Mouse (Mus musculus): ENCODE measurements around the gene Nebl. TPM values are rescaled to one million over a fixed set of nuclear protein-coding genes. Genes with fewer than 3 reads are reported as not detected.

Nebl gene
- polyA plus RNA-seq, 1 experiment from 2014 or later: 11.2 TPM

DNA sequence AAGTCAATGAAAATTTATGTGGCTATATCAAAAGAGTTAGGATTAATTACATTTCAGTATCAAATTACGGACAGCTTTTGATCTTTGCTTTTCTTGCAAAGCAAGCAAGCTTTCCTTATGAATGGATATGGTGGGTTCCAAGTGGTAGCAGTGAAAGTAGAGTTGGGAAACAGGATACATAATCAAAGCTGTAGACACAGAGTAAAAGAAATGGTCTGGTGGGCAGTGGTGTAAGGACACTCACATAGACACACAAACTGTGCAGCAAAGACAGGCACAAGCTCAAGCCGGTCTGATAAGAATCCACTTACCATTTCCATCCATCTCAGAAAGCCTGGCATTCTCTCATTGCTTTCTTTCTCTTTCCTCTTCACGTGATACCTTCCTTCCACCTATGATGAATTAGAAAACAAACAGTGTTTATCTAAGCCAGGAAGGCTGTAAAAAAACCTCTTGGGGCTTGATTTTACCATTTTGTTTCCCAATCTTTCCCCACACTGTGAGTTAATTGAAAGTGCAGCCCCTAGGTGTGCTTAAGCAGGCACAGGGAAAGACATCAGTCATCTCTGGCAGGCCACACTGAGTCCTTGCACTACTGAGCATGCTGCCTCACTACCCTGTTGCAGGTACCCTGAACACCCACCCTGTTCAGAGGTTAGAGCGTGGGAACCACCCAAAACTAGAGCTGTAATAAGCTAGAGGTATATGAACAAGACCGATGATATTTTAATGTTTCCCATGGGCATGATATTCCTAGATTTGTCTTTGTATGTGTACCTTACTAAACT, 205.3 kb downstream of the Nebl start:
- Histone ChIP-seq H3K9ac (no peak overlapping the region), H3K4me2 (replicated peaks) (no peak overlapping the region), H3K9me3 (replicated peaks) (no peaks in the 10 kb centered on the region), H3K4me3 (no peak overlapping the region), H3K4me1 (peaks cover 11% of the 10 kb centered on the region; the same call in 1 of the 2 replicates), H3K36me3 (no peaks in the 10 kb centered on the region), H3K27ac (no peak overlapping the region), H3K27me3 (no peaks in the 10 kb centered on the region)
- WGBS: 80% methylated on average over 5 of the region's 5 CpGs
- peak; percentile 8; the same call in 1 of the 2 replicates for ATAC-seq (ENCODE audit: low FRiP score)

DNA sequence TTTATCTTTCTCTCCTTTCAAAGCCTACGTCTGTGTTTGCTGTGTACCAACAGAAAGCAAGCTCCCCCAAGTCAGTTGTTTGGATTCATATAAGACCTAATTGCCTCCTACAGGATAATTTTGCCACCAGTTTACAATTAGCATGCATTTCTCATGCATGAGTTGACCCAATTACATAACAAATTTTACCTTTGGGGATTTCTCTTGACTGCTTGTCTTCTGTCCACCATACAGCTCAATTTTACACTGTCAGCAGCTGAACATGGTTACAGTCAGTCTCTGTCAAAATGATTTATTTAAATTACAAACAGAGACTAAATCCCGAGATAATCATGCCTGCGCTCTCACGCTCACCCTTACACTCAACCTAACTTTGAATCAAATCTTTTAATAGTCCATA, 206.1 kb downstream of the Nebl start:
- Histone ChIP-seq H3K36me3 (no peaks in the 10 kb centered on the region), H3K27ac (no peak overlapping the region), H3K4me1 (peaks cover 11% of the 10 kb centered on the region; the same call in 1 of the 2 replicates), H3K27me3 (no peaks in the 10 kb centered on the region), H3K9ac (no peak overlapping the region), H3K4me2 (replicated peaks) (no peak overlapping the region), H3K4me3 (no peak overlapping the region), H3K9me3 (replicated peaks) (no peaks in the 10 kb centered on the region)
- ATAC-seq (ENCODE audit: low FRiP score): peak; percentile 83
- 40% methylated on average over 4 of the region's 4 CpGs for WGBS

GRCm38 (mm10) chr2:17524205-17524978, 206.9 kb downstream of the Nebl start:
- Histone ChIP-seq H3K27me3 (no peaks in the 10 kb centered on the region), H3K4me2 (replicated peaks) (no peak overlapping the region), H3K9ac (no peak overlapping the region), H3K4me1 (peaks cover 11% of the 10 kb centered on the region; the same call in 1 of the 2 replicates), H3K36me3 (no peaks in the 10 kb centered on the region), H3K4me3 (no peak overlapping the region), H3K27ac (no peak overlapping the region), H3K9me3 (replicated peaks) (no peaks in the 10 kb centered on the region)
- WGBS: 42% methylated on average over 10 of the region's 10 CpGs
- peak; percentile 38; the same call in 1 of the 2 replicates for ATAC-seq (ENCODE audit: low FRiP score)

GRCm38 (mm10) chr2:17523791-17524190, 207.5 kb downstream of the Nebl start:
- H3K4me3 ChIP-seq: no peak overlapping the region
- H3K27ac ChIP-seq: no peak overlapping the region
- WGBS: 34% methylated on average over 4 of the region's 4 CpGs
- no peak overlapping the region for H3K4me2 ChIP-seq (replicated peaks)
- peaks cover 11% of the 10 kb centered on the region; the same call in 1 of the 2 replicates for H3K4me1 ChIP-seq
- no peaks in the 10 kb centered on the region for H3K9me3 ChIP-seq (replicated peaks)
- no peaks in the 10 kb centered on the region for H3K27me3 ChIP-seq
- ATAC-seq (ENCODE audit: low FRiP score): no peak
- no peak overlapping the region for H3K9ac ChIP-seq
- H3K36me3 ChIP-seq: no peaks in the 10 kb centered on the region

DNA sequence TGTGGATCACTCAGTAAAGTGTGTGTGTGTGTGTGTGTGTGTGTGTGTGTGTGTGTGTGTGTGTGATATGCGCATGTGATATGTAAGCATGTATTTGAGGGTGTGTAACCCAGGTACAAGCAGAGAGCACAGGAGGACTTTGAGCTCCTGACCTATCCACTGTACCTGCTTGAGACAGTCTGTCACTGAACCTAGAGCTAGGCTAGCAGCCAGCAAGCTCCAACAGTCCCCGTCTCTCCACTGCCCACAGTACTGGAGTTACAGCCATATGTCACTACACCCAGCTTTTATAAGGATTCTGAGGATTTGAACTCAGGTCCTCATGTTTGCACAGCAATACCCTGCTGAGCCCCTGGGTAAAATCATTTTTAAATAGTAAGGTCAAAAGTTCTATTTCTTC, 215.6 kb downstream of the Nebl start:
- H3K9ac ChIP-seq: no peak overlapping the region
- H3K4me2 ChIP-seq (replicated peaks): no peak overlapping the region
- no peaks in the 10 kb centered on the region for H3K36me3 ChIP-seq
- peaks cover 4% of the 10 kb centered on the region; the same call in 1 of the 2 replicates for H3K4me1 ChIP-seq
- H3K27ac ChIP-seq: no peak overlapping the region
- H3K27me3 ChIP-seq: no peaks in the 10 kb centered on the region
- WGBS: 81% methylated on average over 2 of the region's 2 CpGs
- H3K4me3 ChIP-seq: no peak overlapping the region
- no peaks in the 10 kb centered on the region for H3K9me3 ChIP-seq (replicated peaks)
- ATAC-seq (ENCODE audit: low FRiP score): no peak

- Histone ChIP-seq H3K27me3 (no peaks in the 10 kb centered on the region), H3K27ac (no peak overlapping the region), H3K4me1 (peaks cover 4% of the 10 kb centered on the region; the same call in 1 of the 2 replicates), H3K4me3 (no peak overlapping the region), H3K9ac (no peak overlapping the region), H3K36me3 (no peaks in the 10 kb centered on the region), H3K9me3 (replicated peaks) (no peaks in the 10 kb centered on the region), H3K4me2 (replicated peaks) (0 out of 2 replicates have a peak overlapping the region, but pooled peaks have one; percentile 17)
- no peak for ATAC-seq (ENCODE audit: low FRiP score)
- WGBS: 40% methylated on average over 12 of the region's 12 CpGs
Observed at GRCm38 (mm10) chr2:17514765-17515164, 216.5 kb downstream of the Nebl start.

GRCm38 (mm10) chr2:17509942-17510341, 221.3 kb downstream of the Nebl start:
- no peak overlapping the region for H3K4me3 ChIP-seq
- peaks cover 4% of the 10 kb centered on the region; the same call in 1 of the 2 replicates for H3K4me1 ChIP-seq
- no peaks in the 10 kb centered on the region for H3K9me3 ChIP-seq (replicated peaks)
- 71% methylated on average over 1 of the region's 1 CpGs for WGBS
- no peak for ATAC-seq (ENCODE audit: low FRiP score)
- no peaks in the 10 kb centered on the region for H3K36me3 ChIP-seq
- no peak overlapping the region for H3K4me2 ChIP-seq (replicated peaks)
- H3K9ac ChIP-seq: no peak overlapping the region
- no peak overlapping the region for H3K27ac ChIP-seq
- H3K27me3 ChIP-seq: no peaks in the 10 kb centered on the region

DNA sequence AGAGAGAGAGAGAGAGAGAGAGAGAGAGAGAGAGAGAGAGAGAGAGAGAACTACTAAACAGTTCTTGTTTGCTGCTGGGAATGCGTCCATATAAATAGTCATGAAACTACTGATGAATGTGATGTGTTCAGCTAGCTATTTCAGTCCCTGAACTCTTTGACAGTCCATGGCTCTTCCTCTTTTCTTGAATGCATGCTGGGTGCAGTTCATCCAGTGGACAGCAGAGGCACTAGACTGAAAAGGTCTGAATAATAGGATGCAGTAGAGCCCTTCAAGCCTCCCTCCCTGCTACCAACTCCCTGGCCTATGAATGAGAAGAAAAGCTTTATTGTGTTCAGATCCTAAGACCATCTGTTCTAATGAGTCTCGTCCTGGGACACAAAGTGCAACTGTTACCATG, 223.9 kb downstream of the Nebl start:
- H3K4me2 ChIP-seq (replicated peaks): no peak overlapping the region
- no peak overlapping the region for H3K27ac ChIP-seq
- 73% methylated on average over 2 of the region's 2 CpGs for WGBS
- H3K4me1 ChIP-seq: no peaks in the 10 kb centered on the region
- no peaks in the 10 kb centered on the region for H3K27me3 ChIP-seq
- H3K9me3 ChIP-seq (replicated peaks): no peaks in the 10 kb centered on the region
- no peak for ATAC-seq (ENCODE audit: low FRiP score)
- no peak overlapping the region for H3K9ac ChIP-seq
- H3K4me3 ChIP-seq: no peak overlapping the region
- H3K36me3 ChIP-seq: no peaks in the 10 kb centered on the region

DNA sequence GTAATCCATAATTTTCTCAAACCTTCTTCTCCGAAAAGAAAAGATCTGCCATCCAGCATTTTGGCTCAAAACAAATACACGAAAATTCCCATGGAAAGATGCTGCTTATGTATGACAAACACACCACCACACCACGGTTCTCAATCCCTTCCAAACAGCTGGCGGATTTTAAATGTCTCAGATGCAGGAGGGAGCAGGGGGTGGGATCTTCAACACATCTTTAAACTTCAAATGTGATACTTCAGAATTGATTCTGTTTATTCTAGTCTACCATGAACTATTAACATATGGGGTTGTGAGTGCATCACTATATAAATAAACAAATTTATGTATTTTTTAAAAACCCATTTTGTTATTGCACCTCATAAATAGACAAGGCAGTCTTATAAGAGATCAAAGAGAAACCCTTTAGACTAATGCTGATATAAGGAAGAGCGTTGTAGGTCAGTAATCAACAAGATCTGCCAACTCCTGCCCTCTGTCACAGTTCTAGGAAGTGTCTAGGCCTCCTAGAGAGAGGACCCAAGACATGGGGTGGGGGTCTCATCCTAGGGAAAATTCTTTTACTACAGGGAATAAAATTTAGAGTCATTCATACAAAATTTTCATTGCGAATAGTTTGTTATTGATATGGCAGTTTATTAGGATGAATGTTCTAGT, 227.0 kb downstream of the Nebl start:
- Histone ChIP-seq H3K4me2 (replicated peaks) (no peak overlapping the region), H3K27ac (no peak overlapping the region), H3K9me3 (replicated peaks) (no peaks in the 10 kb centered on the region), H3K27me3 (no peaks in the 10 kb centered on the region), H3K4me3 (no peak overlapping the region), H3K4me1 (no peaks in the 10 kb centered on the region), H3K36me3 (no peaks in the 10 kb centered on the region), H3K9ac (no peak overlapping the region)
- 86% methylated on average over 6 of the region's 6 CpGs for whole genome bisulfite sequencing
- no peak for ATAC-seq (ENCODE audit: low FRiP score)

DNA sequence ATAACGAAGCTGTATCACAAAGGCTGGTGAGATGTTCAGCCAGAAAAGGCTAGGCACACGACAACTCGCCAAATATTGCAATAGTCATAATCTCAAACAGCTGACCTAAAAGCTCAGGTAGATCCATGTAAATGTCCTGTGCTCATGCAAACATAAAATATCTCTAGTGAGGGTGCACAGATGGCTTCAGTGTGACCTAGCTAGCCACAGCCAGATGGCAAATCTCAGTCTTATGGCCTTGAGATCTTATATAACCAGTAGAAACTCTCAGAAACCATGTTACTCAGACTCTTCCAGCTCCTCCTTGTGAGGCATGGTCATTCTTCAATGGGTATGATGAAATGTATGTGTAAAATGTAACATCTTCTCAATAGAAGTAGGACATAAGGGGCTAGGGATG, 230.2 kb downstream of the Nebl start:
- Histone ChIP-seq H3K4me2 (replicated peaks) (no peak overlapping the region), H3K36me3 (no peaks in the 10 kb centered on the region), H3K9ac (no peak overlapping the region), H3K4me1 (no peaks in the 10 kb centered on the region), H3K27ac (no peak overlapping the region), H3K4me3 (no peak overlapping the region), H3K27me3 (no peaks in the 10 kb centered on the region), H3K9me3 (replicated peaks) (no peaks in the 10 kb centered on the region)
- 88% methylated on average over 3 of the region's 3 CpGs for WGBS
- ATAC-seq (ENCODE audit: low FRiP score): no peak

DNA sequence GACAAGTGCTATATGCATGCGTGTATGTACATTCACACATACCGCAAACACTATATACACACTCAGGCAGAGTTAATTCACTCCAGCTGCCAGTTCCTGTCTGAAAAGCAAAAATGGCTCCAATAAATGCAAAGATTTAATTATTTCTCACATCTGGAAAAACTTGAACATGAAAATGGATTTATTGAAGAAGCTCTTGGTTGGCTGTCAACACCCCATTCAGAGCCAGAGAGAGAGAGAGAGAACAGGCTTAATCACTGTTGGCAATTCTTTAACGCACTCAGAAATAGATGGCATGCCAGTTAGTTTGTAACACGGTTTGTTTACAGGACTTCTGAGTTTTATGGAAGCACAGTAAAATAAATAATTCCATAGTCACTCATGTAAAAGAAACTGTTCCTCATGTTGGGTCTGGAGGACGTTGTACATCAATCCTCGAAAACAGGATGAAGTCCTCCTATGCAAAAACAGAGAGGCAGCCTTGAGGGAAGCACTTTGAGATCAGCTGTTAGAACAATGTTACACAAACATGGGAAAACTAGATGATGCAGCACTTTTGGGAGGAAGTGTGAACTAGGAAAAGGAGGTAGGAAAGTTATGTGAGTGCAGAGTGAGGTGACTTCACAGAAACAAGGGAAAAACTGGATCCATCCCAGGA, 265.6 kb downstream of the Nebl start:
- WGBS: 82% methylated on average over 6 of the region's 6 CpGs
- no peak for ATAC-seq (ENCODE audit: low FRiP score)
- no peaks in the 10 kb centered on the region for H3K4me1 ChIP-seq
- H3K4me2 ChIP-seq (replicated peaks): no peak overlapping the region
- no peaks in the 10 kb centered on the region for H3K36me3 ChIP-seq
- H3K27me3 ChIP-seq: no peaks in the 10 kb centered on the region
- H3K27ac ChIP-seq: no peak overlapping the region
- no peaks in the 10 kb centered on the region for H3K9me3 ChIP-seq (replicated peaks)
- no peak overlapping the region for H3K9ac ChIP-seq
- H3K4me3 ChIP-seq: no peak overlapping the region

DNA sequence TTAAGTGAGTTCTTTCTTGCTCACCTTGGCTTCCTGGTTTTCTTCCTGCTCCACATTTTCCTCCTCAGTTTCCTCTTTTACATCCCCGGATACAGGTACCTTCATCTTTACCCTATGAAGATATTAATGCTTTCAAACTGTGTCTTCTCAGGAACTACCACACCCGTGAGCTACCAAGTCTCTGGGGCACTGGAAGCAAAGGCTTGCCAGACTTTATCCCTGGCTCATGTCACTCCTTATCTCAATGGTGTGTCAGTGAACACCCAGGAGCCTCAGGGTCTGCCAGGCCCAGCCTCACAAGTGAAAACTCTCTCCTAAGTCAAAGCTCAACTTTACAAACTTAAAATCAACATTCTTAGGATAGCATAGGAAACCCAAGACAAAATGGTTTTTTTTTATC, 270.8 kb downstream of the Nebl start:
- Histone ChIP-seq H3K4me1 (no peaks in the 10 kb centered on the region), H3K9me3 (replicated peaks) (no peaks in the 10 kb centered on the region), H3K4me3 (no peak overlapping the region), H3K4me2 (replicated peaks) (no peak overlapping the region), H3K9ac (no peak overlapping the region), H3K36me3 (no peaks in the 10 kb centered on the region), H3K27ac (no peak overlapping the region), H3K27me3 (no peaks in the 10 kb centered on the region)
- 91% methylated on average over 2 of the region's 2 CpGs for WGBS
- no peak for ATAC-seq (ENCODE audit: low FRiP score)
